Mouse (Mus musculus): ENCODE measurements around the gene Dnmt3c. TPM values are rescaled to one million over a fixed set of nuclear protein-coding genes. Genes with fewer than 3 reads are reported as not detected.

Dnmt3c gene
- not detected for polyA plus RNA-seq (2012; fragmentation: generic; extraction: Trizol)

- TF ChIP-seq MYOD1 (IDR thresholded peaks at IDR 0.05; ENCODE audit: control insufficient read depth in 1 of 3, insufficient read length in 2 of 3, low read depth in 2 of 3) (no peak), SRF (IDR thresholded peaks at IDR 0.05; ENCODE audit: control insufficient read depth, insufficient read length, low read depth) (no peak), USF1 (IDR thresholded peaks at IDR 0.05; ENCODE audit: low read depth) (no peak), E2F4 (IDR thresholded peaks at IDR 0.05; ENCODE audit: insufficient read depth) (no peak), TCF12 (IDR thresholded peaks at IDR 0.05; ENCODE audit: insufficient read depth, poor library complexity, severe bottlenecking) (no peak), MYOG (IDR thresholded peaks at IDR 0.05; ENCODE audit: control insufficient read depth in 1 of 3, insufficient read depth in 1 of 3, insufficient read length in 2 of 3, low read depth in 2 of 3) (no peak), POLR2A (IDR thresholded peaks at IDR 0.05; ENCODE audit: insufficient read length, low read depth) (no peak), CEBPB (IDR thresholded peaks at IDR 0.05; ENCODE audit: insufficient read depth, poor library complexity, severe bottlenecking) (no peak), TCF3 (IDR thresholded peaks at IDR 0.05; ENCODE audit: insufficient read length, low read depth) (no peak), MAX (IDR thresholded peaks at IDR 0.05; ENCODE audit: low read depth) (no peak), POLR2AphosphoS2 (IDR thresholded peaks at IDR 0.05; ENCODE audit: insufficient read length, low read depth) (no peak), REST (IDR thresholded peaks at IDR 0.05; ENCODE audit: insufficient read depth, insufficient read length) (no peak)
- Histone ChIP-seq H3K27me3 (ENCODE audit: control insufficient read depth, insufficient read depth, insufficient read length) (no peaks in the 10 kb centered on the region), H3K79me2 (ENCODE audit: control insufficient read depth, insufficient read depth) (no peaks in the 10 kb centered on the region), H3K36me3 (ENCODE audit: control insufficient read depth, insufficient read depth) (no peaks in the 10 kb centered on the region), H3K4me2 (ENCODE audit: low read depth) (no peak within 1 kb of the TSS), H3ac (ENCODE audit: control insufficient read depth, insufficient read length) (no peak within 1 kb of the TSS), H3K4me3 (no peak within 1 kb of the TSS)
These were observed at the start of gene Dnmt3c for GRCm38 (mm10) chr2:153696352-153696751. TSS of gene Dnmt3c (plus strand) at chr2:153696652.

GRCm38 (mm10) chr2:153648773-153649297 lies 47.6 kb upstream of the Dnmt3c start:
- Histone ChIP-seq H3K27me3 (ENCODE audit: control insufficient read depth, insufficient read depth, insufficient read length) (peaks cover 2% of the 10 kb centered on the region), H3K36me3 (ENCODE audit: control insufficient read depth, insufficient read depth) (no peaks in the 10 kb centered on the region), H3ac (ENCODE audit: control insufficient read depth, insufficient read length) (peak overlapping the region; percentile 67), H3K4me2 (ENCODE audit: low read depth) (peak overlapping the region; percentile 91), H3K79me2 (ENCODE audit: control insufficient read depth, insufficient read depth) (no peaks in the 10 kb centered on the region), H3K4me3 (peak overlapping the region; percentile 35)
- TF ChIP-seq POLR2A (IDR thresholded peaks at IDR 0.05; ENCODE audit: insufficient read length, low read depth) (no peak), POLR2AphosphoS2 (IDR thresholded peaks at IDR 0.05; ENCODE audit: insufficient read length, low read depth) (no peak), CEBPB (IDR thresholded peaks at IDR 0.05; ENCODE audit: insufficient read depth, poor library complexity, severe bottlenecking) (no peak), SRF (IDR thresholded peaks at IDR 0.05; ENCODE audit: control insufficient read depth, insufficient read length, low read depth) (no peak), MYOD1 (IDR thresholded peaks at IDR 0.05; ENCODE audit: control insufficient read depth in 1 of 3, insufficient read length in 2 of 3, low read depth in 2 of 3) (no peak), MYOG (IDR thresholded peaks at IDR 0.05; ENCODE audit: control insufficient read depth in 1 of 3, insufficient read depth in 1 of 3, insufficient read length in 2 of 3, low read depth in 2 of 3) (no peak)

- Histone ChIP-seq H3K4me3 (peak within 1 kb of the TSS; percentile 35), H3K4me2 (ENCODE audit: low read depth) (peak within 1 kb of the TSS; percentile 91), H3K36me3 (ENCODE audit: control insufficient read depth, insufficient read depth) (no peaks in the 10 kb centered on the region), H3ac (ENCODE audit: control insufficient read depth, insufficient read length) (peak within 1 kb of the TSS; percentile 67), H3K79me2 (ENCODE audit: control insufficient read depth, insufficient read depth) (no peaks in the 10 kb centered on the region), H3K27me3 (ENCODE audit: control insufficient read depth, insufficient read depth, insufficient read length) (no peaks in the 10 kb centered on the region)
- peak; percentile 45 for TF ChIP-seq POLR2A (IDR thresholded peaks at IDR 0.05; ENCODE audit: insufficient read length, low read depth)
- no peak for TF ChIP-seq TCF3 (IDR thresholded peaks at IDR 0.05; ENCODE audit: insufficient read length, low read depth)
- no peak for TF ChIP-seq POLR2AphosphoS2 (IDR thresholded peaks at IDR 0.05; ENCODE audit: insufficient read length, low read depth)
- no peak for TF ChIP-seq REST (IDR thresholded peaks at IDR 0.05; ENCODE audit: insufficient read depth, insufficient read length)
- TF ChIP-seq USF1 (IDR thresholded peaks at IDR 0.05; ENCODE audit: low read depth): no peak
- TF ChIP-seq MAX (IDR thresholded peaks at IDR 0.05; ENCODE audit: low read depth): no peak
- TF ChIP-seq SRF (IDR thresholded peaks at IDR 0.05; ENCODE audit: control insufficient read depth, insufficient read length, low read depth): no peak
- peak; percentile 73 for TF ChIP-seq E2F4 (IDR thresholded peaks at IDR 0.05; ENCODE audit: insufficient read depth)
- TF ChIP-seq CEBPB (IDR thresholded peaks at IDR 0.05; ENCODE audit: insufficient read depth, poor library complexity, severe bottlenecking): no peak
- TF ChIP-seq TCF12 (IDR thresholded peaks at IDR 0.05; ENCODE audit: insufficient read depth, poor library complexity, severe bottlenecking): no peak
- TF ChIP-seq MYOD1 (IDR thresholded peaks at IDR 0.05; ENCODE audit: control insufficient read depth in 1 of 3, insufficient read length in 2 of 3, low read depth in 2 of 3): peak in 2 of 3 experiments; percentile 3 to 38
- TF ChIP-seq MYOG (IDR thresholded peaks at IDR 0.05; ENCODE audit: control insufficient read depth in 1 of 3, insufficient read depth in 1 of 3, insufficient read length in 2 of 3, low read depth in 2 of 3): peak in 1 of 3 experiments; percentile 10
These were observed 47.0 kb upstream of the Dnmt3c start, which contains the start of gene Dnmt3b for GRCm38 (mm10) chr2:153649298-153650013. TSS of gene Dnmt3b (plus strand) at chr2:153649450.

GRCm38 (mm10) chr2:153650014-153650687 lies 46.3 kb upstream of the Dnmt3c start:
- Histone ChIP-seq H3K4me2 (ENCODE audit: low read depth) (peak overlapping the region; percentile 91), H3K27me3 (ENCODE audit: control insufficient read depth, insufficient read depth, insufficient read length) (no peaks in the 10 kb centered on the region), H3K36me3 (ENCODE audit: control insufficient read depth, insufficient read depth) (no peaks in the 10 kb centered on the region), H3K79me2 (ENCODE audit: control insufficient read depth, insufficient read depth) (no peaks in the 10 kb centered on the region), H3ac (ENCODE audit: control insufficient read depth, insufficient read length) (peak overlapping the region; percentile 67), H3K4me3 (peak overlapping the region; percentile 35)
- TF ChIP-seq SRF (IDR thresholded peaks at IDR 0.05; ENCODE audit: control insufficient read depth, insufficient read length, low read depth) (no peak), MYOD1 (IDR thresholded peaks at IDR 0.05; ENCODE audit: control insufficient read depth in 1 of 3, insufficient read length in 2 of 3, low read depth in 2 of 3) (no peak), E2F4 (IDR thresholded peaks at IDR 0.05; ENCODE audit: insufficient read depth) (no peak), POLR2AphosphoS2 (IDR thresholded peaks at IDR 0.05; ENCODE audit: insufficient read length, low read depth) (no peak), REST (IDR thresholded peaks at IDR 0.05; ENCODE audit: insufficient read depth, insufficient read length) (no peak), USF1 (IDR thresholded peaks at IDR 0.05; ENCODE audit: low read depth) (no peak), TCF12 (IDR thresholded peaks at IDR 0.05; ENCODE audit: insufficient read depth, poor library complexity, severe bottlenecking) (no peak), CEBPB (IDR thresholded peaks at IDR 0.05; ENCODE audit: insufficient read depth, poor library complexity, severe bottlenecking) (no peak)

All from myocyte (in vitro differentiated cells).